Mouse (Mus musculus): Measurements from ENCODE around the gene Pnn. TPM values are rescaled to one million over a fixed set of nuclear protein-coding genes. Genes with fewer than 3 reads are reported as not detected.
"Not testable (repeated sequence)": the region's sequence is repeated elsewhere in the genome, so short reads cannot be mapped to it uniquely, and the experiment has no call there.

The Pnn gene
- polyA plus RNA-seq, 1 experiment from 2014 or later = 105 TPM

GRCm38 (mm10) chr12:59055196-59055850 is 11.4 kb upstream of the Pnn start:
- Histone ChIP-seq H3K9me3 (replicated peaks) (no peaks in the 10 kb centered on the region), H3K36me3 (peaks cover 74% of the 10 kb centered on the region), H3K4me3 (replicated peaks) (no peak overlapping the region), H3K4me1 (peaks cover 12% of the 10 kb centered on the region), H3K9ac (no peak overlapping the region), H3K27ac (no peak overlapping the region), H3K27me3 (no peaks in the 10 kb centered on the region), H3K4me2 (no peak overlapping the region)
- no peak for ATAC-seq (replicated peaks; ENCODE audit: low FRiP score)
- 79% methylated on average over 4 of the region's 4 CpGs for WGBS

- Histone ChIP-seq H3K9me3 (replicated peaks) (no peaks in the 10 kb centered on the region), H3K4me2 (no peak overlapping the region), H3K27ac (no peak overlapping the region), H3K27me3 (no peaks in the 10 kb centered on the region), H3K4me1 (peaks cover 14% of the 10 kb centered on the region), H3K36me3 (peaks cover 69% of the 10 kb centered on the region), H3K4me3 (replicated peaks) (no peak overlapping the region), H3K9ac (no peak overlapping the region)
- no peak for ATAC-seq (replicated peaks; ENCODE audit: low FRiP score)
- 98% methylated on average over 11 of the region's 11 CpGs for WGBS
Observed at GRCm38 (mm10) chr12:59056222-59056621, 10.5 kb upstream of the Pnn start.

- not testable (repeated sequence) for H3K4me3 ChIP-seq (replicated peaks)
- WGBS = 87% methylated on average over 5 of the region's 5 CpGs
Observed at GRCm38 (mm10) chr12:59058242-59058641, 8.4 kb upstream of the Pnn start.

GRCm38 (mm10) chr12:59060322-59060721 is 6.4 kb upstream of the Pnn start:
- H3K9ac ChIP-seq = peak overlapping the region; percentile 83
- peak overlapping the region; percentile 94 for H3K27ac ChIP-seq
- H3K27me3 ChIP-seq = no peaks in the 10 kb centered on the region
- H3K9me3 ChIP-seq (replicated peaks) = no peaks in the 10 kb centered on the region
- H3K4me1 ChIP-seq = peaks cover 17% of the 10 kb centered on the region
- ATAC-seq (replicated peaks; ENCODE audit: low FRiP score) = no peak
- H3K4me3 ChIP-seq (replicated peaks) = peak overlapping the region; percentile 86
- peak overlapping the region; percentile 67 for H3K4me2 ChIP-seq
- 44% methylated on average over 4 of the region's 4 CpGs for WGBS
- H3K36me3 ChIP-seq = peaks cover 41% of the 10 kb centered on the region

More at GRCm38 (mm10) chr12:59058242-59058641, 8.4 kb upstream of the Pnn start:
- not testable (repeated sequence) for ATAC-seq (replicated peaks; ENCODE audit: low FRiP score); H3K27ac ChIP-seq; H3K9ac ChIP-seq; H3K9me3 ChIP-seq (replicated peaks); H3K4me2 ChIP-seq; H3K27me3 ChIP-seq
- peaks cover 57% of the 10 kb centered on the region for H3K36me3 ChIP-seq
- peaks cover 17% of the 10 kb centered on the region for H3K4me1 ChIP-seq

- peak within 1 kb of the TSS; percentile 67 for H3K4me2 ChIP-seq
- peaks cover 33% of the 10 kb centered on the region for H3K36me3 ChIP-seq
- H3K27ac ChIP-seq = peak within 1 kb of the TSS; percentile 94
- H3K4me1 ChIP-seq = peaks cover 18% of the 10 kb centered on the region
- peak within 1 kb of the TSS; percentile 86 for H3K4me3 ChIP-seq (replicated peaks)
- peak within 1 kb of the TSS; percentile 83 for H3K9ac ChIP-seq
- peak; percentile 98 for ATAC-seq (replicated peaks; ENCODE audit: low FRiP score)
- H3K27me3 ChIP-seq = no peaks in the 10 kb centered on the region
- no peaks in the 10 kb centered on the region for H3K9me3 ChIP-seq (replicated peaks)
- under 1% methylated on average over 48 of the region's 49 CpGs for WGBS
Observed at GRCm38 (mm10) chr12:59060993-59061595, 5.6 kb upstream of the Pnn start, which contains the start of gene Trappc6b. Gene Trappc6b, minus strand, starts transcription at chr12:59061472.

GRCm38 (mm10) chr12:59064837-59065236 is 1.8 kb upstream of the Pnn start:
- H3K27me3 ChIP-seq = no peaks in the 10 kb centered on the region
- H3K4me3 ChIP-seq (replicated peaks) = no peak overlapping the region
- no peak overlapping the region for H3K27ac ChIP-seq
- H3K4me2 ChIP-seq = no peak overlapping the region
- H3K36me3 ChIP-seq = peaks cover 18% of the 10 kb centered on the region
- H3K9me3 ChIP-seq (replicated peaks) = no peaks in the 10 kb centered on the region
- H3K9ac ChIP-seq = no peak overlapping the region
- peaks cover 20% of the 10 kb centered on the region for H3K4me1 ChIP-seq
- no peak for ATAC-seq (replicated peaks; ENCODE audit: low FRiP score)
- WGBS = 84% methylated on average over 8 of the region's 8 CpGs

GRCm38 (mm10) chr12:59065776-59066175 is 908 bp upstream of the Pnn start:
- Histone ChIP-seq H3K9me3 (replicated peaks) (no peaks in the 10 kb centered on the region), H3K4me3 (replicated peaks) (peak overlapping the region; percentile 100), H3K4me2 (peak overlapping the region; percentile 61), H3K36me3 (peaks cover 27% of the 10 kb centered on the region), H3K27me3 (no peaks in the 10 kb centered on the region), H3K27ac (peak overlapping the region; percentile 96), H3K4me1 (peaks cover 15% of the 10 kb centered on the region; the same call in 1 of the 2 replicates), H3K9ac (no peak overlapping the region)
- ATAC-seq (replicated peaks; ENCODE audit: low FRiP score) = no peak
- 74% methylated on average over 3 of the region's 3 CpGs for WGBS

GRCm38 (mm10) chr12:59067095-59067494 is 411 bp downstream of the Pnn start:
- Histone ChIP-seq H3K9me3 (replicated peaks) (no peaks in the 10 kb centered on the region), H3K4me1 (peaks cover 13% of the 10 kb centered on the region; the same call in 1 of the 2 replicates), H3K9ac (peak overlapping the region; percentile 100), H3K36me3 (peaks cover 40% of the 10 kb centered on the region), H3K4me3 (replicated peaks) (peak overlapping the region; percentile 100), H3K27me3 (no peaks in the 10 kb centered on the region), H3K27ac (peak overlapping the region; percentile 91), H3K4me2 (peak overlapping the region; percentile 81)
- peak; percentile 75 for ATAC-seq (replicated peaks; ENCODE audit: low FRiP score)
- WGBS = 0% methylated on average over 40 of the region's 41 CpGs

- Histone ChIP-seq H3K9ac (no peak overlapping the region), H3K27me3 (no peaks in the 10 kb centered on the region), H3K9me3 (replicated peaks) (no peaks in the 10 kb centered on the region), H3K4me1 (peaks cover 13% of the 10 kb centered on the region; the same call in 1 of the 2 replicates), H3K4me3 (replicated peaks) (no peak overlapping the region), H3K36me3 (peaks cover 50% of the 10 kb centered on the region), H3K27ac (no peak overlapping the region), H3K4me2 (no peak overlapping the region)
- no peak for ATAC-seq (replicated peaks; ENCODE audit: low FRiP score)
- 94% methylated on average over 13 of the region's 13 CpGs for WGBS
Observed at GRCm38 (mm10) chr12:59068791-59069190, 2.1 kb downstream of the Pnn start.

- no peaks in the 10 kb centered on the region for H3K9me3 ChIP-seq (replicated peaks)
- WGBS = 93% methylated on average over 11 of the region's 11 CpGs
- no peak overlapping the region for H3K4me2 ChIP-seq
- H3K27me3 ChIP-seq = no peaks in the 10 kb centered on the region
- no peak overlapping the region for H3K4me3 ChIP-seq (replicated peaks)
- peaks cover 10% of the 10 kb centered on the region; the same call in 1 of the 2 replicates for H3K4me1 ChIP-seq
- no peak for ATAC-seq (replicated peaks; ENCODE audit: low FRiP score)
- H3K36me3 ChIP-seq = peaks cover 65% of the 10 kb centered on the region
- no peak overlapping the region for H3K27ac ChIP-seq
- H3K9ac ChIP-seq = no peak overlapping the region
Observed at GRCm38 (mm10) chr12:59072286-59072685, 5.6 kb downstream of the Pnn start.

GRCm38 (mm10) chr12:59074052-59074451 is 7.4 kb downstream of the Pnn start:
- no peak overlapping the region for H3K27ac ChIP-seq
- H3K27me3 ChIP-seq = no peaks in the 10 kb centered on the region
- peaks cover 54% of the 10 kb centered on the region for H3K36me3 ChIP-seq
- no peak overlapping the region for H3K4me2 ChIP-seq
- ATAC-seq (replicated peaks; ENCODE audit: low FRiP score) = no peak; the same call in 1 of the 2 replicates
- no peaks in the 10 kb centered on the region for H3K9me3 ChIP-seq (replicated peaks)
- no peak overlapping the region for H3K9ac ChIP-seq
- H3K4me3 ChIP-seq (replicated peaks) = no peak overlapping the region
- WGBS = 93% methylated on average over 3 of the region's 3 CpGs
- no peaks in the 10 kb centered on the region for H3K4me1 ChIP-seq

GRCm38 (mm10) chr12:59076996-59077395 is 10.3 kb downstream of the Pnn start:
- H3K27ac ChIP-seq = no peak overlapping the region
- ATAC-seq (replicated peaks; ENCODE audit: low FRiP score) = no peak
- H3K4me2 ChIP-seq = no peak overlapping the region
- H3K9me3 ChIP-seq (replicated peaks) = no peaks in the 10 kb centered on the region
- no peak overlapping the region for H3K9ac ChIP-seq
- no peaks in the 10 kb centered on the region for H3K4me1 ChIP-seq
- H3K4me3 ChIP-seq (replicated peaks) = no peak overlapping the region
- no peaks in the 10 kb centered on the region for H3K27me3 ChIP-seq
- peaks cover 26% of the 10 kb centered on the region for H3K36me3 ChIP-seq
- 85% methylated on average over 3 of the region's 3 CpGs for WGBS
